Mouse (Mus musculus): ENCODE results near the gene Tenm4. TPM values are rescaled to one million over a fixed set of nuclear protein-coding genes. Genes with fewer than 3 reads are reported as not detected.

The Tenm4 gene
- total and polyA plus RNA-seq, 3 experiments, result 0.03 to 0.26 (median 0.04) TPM

- Histone ChIP-seq H3K4me2 (ENCODE audit: insufficient read depth, low read depth, poor library complexity, severe bottlenecking) (no peak overlapping the region), H3K4me1 (ENCODE audit: control insufficient read depth in 1 of 2, insufficient read depth in 2 of 2) (peaks cover 5 to 53% of the 10 kb centered on the region in 2 experiments; a peak in 3 of 4 replicates), H3K4me3 (replicated peaks in 1 of 3; ENCODE audit: low read depth in 2 of 3, low read length in 2 of 3, poor library complexity in 1 of 3) (no peak overlapping the region), H3K79me2 (replicated peaks; ENCODE audit: control insufficient read depth, extremely low read depth, insufficient read depth, poor library complexity, severe bottlenecking) (no peaks in the 10 kb centered on the region), H3K27ac (ENCODE audit: insufficient read depth, low read depth) (no peak overlapping the region), H3K9me3 (replicated peaks; ENCODE audit: low read length) (no peaks in the 10 kb centered on the region), H3K36me3 (replicated peaks in 1 of 2; ENCODE audit: control insufficient read depth in 1 of 2, insufficient read depth in 1 of 2, low read length in 1 of 2) (no peaks in the 10 kb centered on the region), H3K9ac (ENCODE audit: insufficient read depth, low read depth) (no peak overlapping the region), H3K27me3 (replicated peaks) (peaks cover 9% of the 10 kb centered on the region)
- TF ChIP-seq RCOR1 (conservative IDR thresholded peaks at IDR 0.05; ENCODE audit: low read depth, low read length) (no peak), EP300 (IDR thresholded peaks at IDR 0.05; ENCODE audit: low read length) (peak; percentile 52), JUND (conservative IDR thresholded peaks at IDR 0.05; ENCODE audit: low read depth, low read length) (peak; percentile 63; the same call in 1 of the 2 replicates), SIN3A (IDR thresholded peaks at IDR 0.05; ENCODE audit: low read length) (no peak), IRF4 (IDR thresholded peaks at IDR 0.05; ENCODE audit: low read depth, low read length) (no peak), MAFK (IDR thresholded peaks at IDR 0.05; ENCODE audit: insufficient replicate concordance, low read length) (0 out of 2 replicates have a peak, but pooled peaks have one; percentile 15), RAD21 (IDR thresholded peaks at IDR 0.05; ENCODE audit: low read depth, low read length) (no peak), USF1 (IDR thresholded peaks at IDR 0.05; ENCODE audit: low read depth, low read length) (no peak), MXI1 (IDR thresholded peaks at IDR 0.05; ENCODE audit: low read depth, low read length) (no peak), CHD1 (IDR thresholded peaks at IDR 0.05; ENCODE audit: low read depth, low read length) (no peak), ZC3H11A (IDR thresholded peaks at IDR 0.05; ENCODE audit: low read depth, low read length) (no peak), BHLHE40 (IDR thresholded peaks at IDR 0.05; ENCODE audit: low read depth, low read length) (peak; percentile 41; the same call in 1 of the 2 replicates), MAZ (IDR thresholded peaks at IDR 0.05; ENCODE audit: low read depth, low read length) (no peak), UBTF (IDR thresholded peaks at IDR 0.05; ENCODE audit: low read depth, low read length) (no peak), ETS1 (conservative IDR thresholded peaks at IDR 0.05; ENCODE audit: low read depth, low read length) (no peak)
- dilution Hi-C loops (cut with MboI; ENCODE audit: extremely low pct_ligation_motif_present, extremely low pct_unique_long_range_greater_than_20kb, low sequenced_read_pairs) (no loop called here), in situ Hi-C loops (cut with MboI; ENCODE audit: low pct_ligation_motif_present, low pct_unique_long_range_greater_than_20kb, low sequenced_read_pairs) (no loop called here)
- peak; percentile 39 for DNase-seq (ENCODE audit: extremely low read depth)
Observed at GRCm38 (mm10) chr7:96409323-96409880, 238.4 kb downstream of the Tenm4 start.

- no peak for TF ChIP-seq MXI1 (IDR thresholded peaks at IDR 0.05; ENCODE audit: low read depth, low read length)
- TF ChIP-seq ZMIZ1 (IDR thresholded peaks at IDR 0.05; ENCODE audit: low read depth, low read length), result no peak
- TF ChIP-seq SIN3A (IDR thresholded peaks at IDR 0.05; ENCODE audit: low read length), result no peak
- TF ChIP-seq ELF1 (IDR thresholded peaks at IDR 0.05; ENCODE audit: low read depth, low read length), result no peak
- TF ChIP-seq ZC3H11A (IDR thresholded peaks at IDR 0.05; ENCODE audit: low read depth, low read length), result no peak
- no peaks in the 10 kb centered on the region for H3K9me3 ChIP-seq (replicated peaks; ENCODE audit: low read length)
- no peak overlapping the region for H3K27ac ChIP-seq (ENCODE audit: insufficient read depth, low read depth)
- no peak overlapping the region for H3K4me3 ChIP-seq (replicated peaks in 1 of 3; ENCODE audit: low read depth in 2 of 3, low read length in 2 of 3, poor library complexity in 1 of 3)
- in situ Hi-C loops (cut with MboI; ENCODE audit: low pct_ligation_motif_present, low pct_unique_long_range_greater_than_20kb, low sequenced_read_pairs) (no loop called here), dilution Hi-C loops (cut with MboI; ENCODE audit: extremely low pct_ligation_motif_present, extremely low pct_unique_long_range_greater_than_20kb, low sequenced_read_pairs) (no loop called here)
- no peaks in the 10 kb centered on the region for H3K79me2 ChIP-seq (replicated peaks; ENCODE audit: control insufficient read depth, extremely low read depth, insufficient read depth, poor library complexity, severe bottlenecking)
- no peak overlapping the region for H3K4me2 ChIP-seq (ENCODE audit: insufficient read depth, low read depth, poor library complexity, severe bottlenecking)
- H3K36me3 ChIP-seq (replicated peaks in 1 of 2; ENCODE audit: control insufficient read depth in 1 of 2, insufficient read depth in 1 of 2, low read length in 1 of 2), result no peaks in the 10 kb centered on the region
- H3K9ac ChIP-seq (ENCODE audit: insufficient read depth, low read depth), result no peak overlapping the region
- peaks cover 0 to 25% of the 10 kb centered on the region in 2 experiments; a peak in 2 of 4 replicates for H3K4me1 ChIP-seq (ENCODE audit: control insufficient read depth in 1 of 2, insufficient read depth in 2 of 2)
- no peak for DNase-seq (ENCODE audit: extremely low read depth)
- H3K27me3 ChIP-seq (replicated peaks), result peaks cover 9% of the 10 kb centered on the region
Observed at GRCm38 (mm10) chr7:96413822-96414221, 242.8 kb downstream of the Tenm4 start.

Measured in CH12.LX (cell line).